Mouse (Mus musculus): ENCODE results near the gene Tgm7. TPM values are rescaled to one million over a fixed set of nuclear protein-coding genes. Genes with fewer than 3 reads are reported as not detected.

The Tgm7 gene
- not detected in 2 replicates for polyA plus RNA-seq (2016; fragmentation: Nextera tagmentation; extraction: Ambion mirVana)

DNA sequence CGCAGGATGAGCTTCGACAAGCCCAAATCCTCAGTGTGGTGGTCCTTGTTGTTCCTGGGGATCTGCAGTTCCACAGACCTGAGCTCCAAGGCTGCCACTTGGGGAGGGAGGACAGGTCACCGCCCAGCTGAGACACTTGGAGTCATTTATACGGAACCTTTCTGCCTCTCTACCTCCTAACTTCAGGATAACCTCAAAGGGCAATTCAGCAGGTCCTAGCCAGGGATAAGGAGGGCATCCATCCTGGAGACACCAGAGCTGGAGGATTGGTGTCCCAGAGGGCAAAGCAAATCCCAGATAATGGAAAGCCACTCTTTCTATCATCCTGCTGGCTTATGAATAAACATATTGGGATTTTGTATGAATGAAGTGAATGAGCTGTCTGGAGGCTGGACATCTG, at the start of gene Tgm7:
Tgm7 (minus strand) TSS at position 101 of the 400 bp plus-strand sequence.
- H3K4me3 ChIP-seq = no peak within 1 kb of the TSS
- no peaks in the 10 kb centered on the region for H3K9me3 ChIP-seq (replicated peaks)
- WGBS = 84% methylated on average over 4 of the region's 4 CpGs
- no peak within 1 kb of the TSS for H3K27ac ChIP-seq (replicated peaks)
- DNase-seq (ENCODE audit: low spot score) = no peak
- no peaks in the 10 kb centered on the region for H3K4me1 ChIP-seq
- H3K36me3 ChIP-seq = no peaks in the 10 kb centered on the region
- no peaks in the 10 kb centered on the region for H3K27me3 ChIP-seq (ENCODE audit: low read depth, poor library complexity, severe bottlenecking)

- no peak for DNase-seq (ENCODE audit: low spot score)
- Histone ChIP-seq H3K9me3 (replicated peaks) (no peaks in the 10 kb centered on the region), H3K4me3 (no peak overlapping the region), H3K36me3 (peaks cover 68% of the 10 kb centered on the region), H3K27me3 (ENCODE audit: low read depth, poor library complexity, severe bottlenecking) (no peaks in the 10 kb centered on the region), H3K4me1 (no peaks in the 10 kb centered on the region), H3K27ac (replicated peaks) (no peak overlapping the region)
- 91% methylated on average over 3 of the region's 3 CpGs for WGBS
Measured at GRCm38 (mm10) chr2:121153100-121153499, 43.5 kb upstream of the Tgm7 start.

- no peaks in the 10 kb centered on the region for H3K27me3 ChIP-seq (ENCODE audit: low read depth, poor library complexity, severe bottlenecking)
- no peaks in the 10 kb centered on the region for H3K4me1 ChIP-seq
- peaks cover 64% of the 10 kb centered on the region for H3K36me3 ChIP-seq
- 86% methylated on average over 5 of the region's 5 CpGs for WGBS
- no peaks in the 10 kb centered on the region for H3K9me3 ChIP-seq (replicated peaks)
- no peak overlapping the region for H3K27ac ChIP-seq (replicated peaks)
- DNase-seq (ENCODE audit: low spot score) = no peak
- no peak overlapping the region for H3K4me3 ChIP-seq
Measured at GRCm38 (mm10) chr2:121149679-121150078, 40.1 kb upstream of the Tgm7 start.

GRCm38 (mm10) chr2:121142415-121142814, 32.8 kb upstream of the Tgm7 start:
- no peak for DNase-seq (ENCODE audit: low spot score)

GRCm38 (mm10) chr2:121141216-121142035, 31.8 kb upstream of the Tgm7 start:
- no peaks in the 10 kb centered on the region for H3K27me3 ChIP-seq (ENCODE audit: low read depth, poor library complexity, severe bottlenecking)
- DNase-seq (ENCODE audit: low spot score) = no peak
- peak overlapping the region; percentile 96 for H3K27ac ChIP-seq (replicated peaks)
- WGBS = 84% methylated on average over 16 of the region's 16 CpGs
- H3K4me1 ChIP-seq = peaks cover 33% of the 10 kb centered on the region
- H3K9me3 ChIP-seq (replicated peaks) = peaks cover 15% of the 10 kb centered on the region
- H3K36me3 ChIP-seq = peaks cover 56% of the 10 kb centered on the region
- H3K4me3 ChIP-seq = peak overlapping the region; percentile 71

More at GRCm38 (mm10) chr2:121142415-121142814, 32.8 kb upstream of the Tgm7 start:
- H3K36me3 ChIP-seq = peaks cover 56% of the 10 kb centered on the region
- 68% methylated on average over 2 of the region's 2 CpGs for WGBS
- H3K4me1 ChIP-seq = peaks cover 33% of the 10 kb centered on the region
- no peak overlapping the region for H3K4me3 ChIP-seq
- H3K9me3 ChIP-seq (replicated peaks) = peaks cover 15% of the 10 kb centered on the region
- H3K27ac ChIP-seq (replicated peaks) = no peak overlapping the region
- no peaks in the 10 kb centered on the region for H3K27me3 ChIP-seq (ENCODE audit: low read depth, poor library complexity, severe bottlenecking)

DNA sequence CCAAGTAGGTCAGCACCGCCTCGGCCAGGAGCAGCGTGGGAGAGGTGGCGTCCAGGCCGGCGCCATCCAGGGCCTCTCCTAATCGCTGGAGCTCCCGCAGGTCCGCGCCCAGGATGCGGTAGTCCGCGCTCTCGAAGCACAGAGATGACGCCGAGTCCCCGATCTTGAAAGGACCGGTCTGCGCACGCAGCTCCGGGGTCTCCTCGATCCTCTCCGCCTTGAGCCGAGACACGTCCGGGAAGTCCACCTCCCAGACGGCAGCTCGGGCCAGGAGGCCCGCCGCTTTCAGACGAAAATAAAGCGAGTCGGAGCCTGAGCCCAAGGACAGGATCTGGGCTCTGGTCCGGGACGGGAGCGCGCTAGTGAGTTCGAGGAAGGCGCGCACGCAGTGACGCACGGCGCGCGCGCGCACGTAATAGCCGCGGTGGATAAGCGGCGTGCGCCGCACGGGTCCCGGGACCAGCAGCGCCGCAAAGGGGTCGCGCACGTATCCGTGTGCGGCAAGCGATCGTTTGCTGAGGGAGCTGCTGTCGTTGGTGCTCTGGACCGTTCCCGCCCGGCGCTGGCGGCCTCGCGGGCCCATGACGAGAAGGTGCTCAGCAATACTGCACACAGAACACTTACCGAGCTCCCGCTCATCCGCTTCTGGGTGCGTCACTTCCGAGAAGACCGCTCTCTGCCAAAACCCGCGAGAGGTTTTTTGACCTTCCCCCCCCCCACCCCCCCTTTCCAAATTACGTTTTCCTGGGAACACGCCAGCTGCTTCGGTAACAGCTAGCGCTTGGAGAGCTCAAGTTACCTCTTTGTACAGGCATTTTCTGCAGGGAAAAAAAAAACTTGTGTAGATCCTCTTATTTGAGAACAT, 30.7 kb upstream of the Tgm7 start, which contains the start of the genes Adal and Lcmt2:
Adal (plus strand) TSS at position 411 of the 865 bp plus-strand sequence.
Lcmt2 (minus strand) TSS at position 636 of the 865 bp plus-strand sequence.
- Histone ChIP-seq H3K9me3 (replicated peaks) (peaks cover 16% of the 10 kb centered on the region), H3K36me3 (peaks cover 48% of the 10 kb centered on the region), H3K4me1 (peaks cover 33% of the 10 kb centered on the region), H3K27me3 (ENCODE audit: low read depth, poor library complexity, severe bottlenecking) (no peaks in the 10 kb centered on the region), H3K27ac (replicated peaks) (peak within 1 kb of the TSS; percentile 96), H3K4me3 (peak within 1 kb of the TSS; percentile 71)
- DNase-seq (ENCODE audit: low spot score) = peak; percentile 92
- under 1% methylated on average over 87 of the region's 87 CpGs for WGBS

- Histone ChIP-seq H3K9me3 (replicated peaks) (peaks cover 18% of the 10 kb centered on the region), H3K36me3 (peaks cover 43% of the 10 kb centered on the region), H3K4me3 (peak overlapping the region; percentile 71), H3K27ac (replicated peaks) (peak overlapping the region; percentile 96), H3K27me3 (ENCODE audit: low read depth, poor library complexity, severe bottlenecking) (no peaks in the 10 kb centered on the region), H3K4me1 (peaks cover 33% of the 10 kb centered on the region)
- no peak for DNase-seq (ENCODE audit: low spot score)
- 61% methylated on average over 29 of the region's 29 CpGs for WGBS
Measured at GRCm38 (mm10) chr2:121139266-121140017, 29.8 kb upstream of the Tgm7 start.

DNA sequence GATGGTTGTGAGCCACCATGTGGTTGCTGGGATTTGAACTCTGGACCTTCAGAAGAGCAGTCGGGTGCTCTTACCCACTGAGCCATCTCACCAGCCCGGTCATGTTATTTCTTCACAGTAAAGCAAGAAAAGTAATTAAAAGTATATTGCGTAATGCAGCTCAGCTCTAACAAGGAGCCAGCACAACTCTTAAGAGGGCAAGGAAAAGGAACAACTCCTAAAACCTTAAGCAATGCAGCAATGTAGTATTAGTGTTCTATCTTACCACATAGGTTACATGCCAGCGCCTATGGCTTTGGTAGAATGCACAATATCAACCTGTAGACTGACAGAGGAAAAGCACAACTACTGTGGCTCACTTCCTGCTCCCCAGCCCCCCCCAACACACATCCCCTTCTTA, 27.8 kb upstream of the Tgm7 start:
- Histone ChIP-seq H3K36me3 (peaks cover 29% of the 10 kb centered on the region), H3K4me3 (no peak overlapping the region; the same call in 1 of the 2 replicates), H3K4me1 (peaks cover 32% of the 10 kb centered on the region), H3K27me3 (ENCODE audit: low read depth, poor library complexity, severe bottlenecking) (no peaks in the 10 kb centered on the region), H3K27ac (replicated peaks) (no peak overlapping the region), H3K9me3 (replicated peaks) (peaks cover 18% of the 10 kb centered on the region)
- WGBS = 94% methylated on average over 4 of the region's 4 CpGs
- no peak for DNase-seq (ENCODE audit: low spot score)

DNA sequence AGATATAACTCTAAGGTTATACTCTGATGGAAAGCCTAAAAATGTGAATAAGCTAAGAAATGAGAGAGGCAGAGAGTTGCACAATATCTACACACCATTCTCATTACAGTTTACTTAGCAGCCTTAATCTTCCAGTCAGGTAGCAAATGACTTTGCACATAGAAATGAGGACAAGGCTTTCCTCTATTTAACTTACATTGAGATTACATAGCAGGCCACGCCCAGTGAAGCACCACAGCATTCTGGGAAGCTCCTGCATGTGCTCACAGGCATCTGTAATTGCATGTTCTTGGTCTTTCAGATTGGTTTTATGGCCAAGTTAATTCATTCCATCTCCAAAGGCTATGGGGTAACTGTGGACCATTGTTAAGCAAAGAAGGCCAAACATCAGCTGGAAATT, 23.2 kb upstream of the Tgm7 start:
- no peaks in the 10 kb centered on the region for H3K27me3 ChIP-seq (ENCODE audit: low read depth, poor library complexity, severe bottlenecking)
- H3K4me1 ChIP-seq = no peaks in the 10 kb centered on the region
- no peak for DNase-seq (ENCODE audit: low spot score)
- H3K27ac ChIP-seq (replicated peaks) = no peak overlapping the region
- peaks cover 10% of the 10 kb centered on the region for H3K36me3 ChIP-seq
- 78% methylated on average over 1 of the region's 1 CpGs for WGBS
- H3K9me3 ChIP-seq (replicated peaks) = 0 out of 2 replicates have a peak, but pooled peaks cover 3% of the 10 kb centered on the region
- H3K4me3 ChIP-seq = no peak overlapping the region

GRCm38 (mm10) chr2:121128865-121129620, 19.4 kb upstream of the Tgm7 start:
- H3K9me3 ChIP-seq (replicated peaks) = no peaks in the 10 kb centered on the region
- DNase-seq (ENCODE audit: low spot score) = no peak
- H3K27me3 ChIP-seq (ENCODE audit: low read depth, poor library complexity, severe bottlenecking) = no peaks in the 10 kb centered on the region
- H3K36me3 ChIP-seq = no peaks in the 10 kb centered on the region
- WGBS = 82% methylated on average over 9 of the region's 9 CpGs
- H3K4me3 ChIP-seq = no peak overlapping the region
- no peaks in the 10 kb centered on the region for H3K4me1 ChIP-seq
- no peak overlapping the region for H3K27ac ChIP-seq (replicated peaks)

- Histone ChIP-seq H3K4me1 (no peaks in the 10 kb centered on the region), H3K9me3 (replicated peaks) (no peaks in the 10 kb centered on the region), H3K36me3 (no peaks in the 10 kb centered on the region), H3K27ac (replicated peaks) (no peak overlapping the region), H3K27me3 (ENCODE audit: low read depth, poor library complexity, severe bottlenecking) (no peaks in the 10 kb centered on the region), H3K4me3 (no peak overlapping the region)
- WGBS = 89% methylated on average over 1 of the region's 1 CpGs
- DNase-seq (ENCODE audit: low spot score) = no peak
Measured at GRCm38 (mm10) chr2:121127536-121127935, 17.9 kb upstream of the Tgm7 start.

Measured in midbrain, embryonic 10.5 days (tissue).